Mouse (Mus musculus) CD8-positive naive resting alpha-beta T cell, adult 2 months (primary cell): ENCODE measurements around the gene Noct.

Source experiments
- DNase-seq, 2 experiments: peaks; one replicate each; pipeline ENCODE4 v3.0.0; 2022; ENCODE audit warnings: low read depth in 2 of 2, low spot score in 2 of 2

The Noct gene

DNA sequence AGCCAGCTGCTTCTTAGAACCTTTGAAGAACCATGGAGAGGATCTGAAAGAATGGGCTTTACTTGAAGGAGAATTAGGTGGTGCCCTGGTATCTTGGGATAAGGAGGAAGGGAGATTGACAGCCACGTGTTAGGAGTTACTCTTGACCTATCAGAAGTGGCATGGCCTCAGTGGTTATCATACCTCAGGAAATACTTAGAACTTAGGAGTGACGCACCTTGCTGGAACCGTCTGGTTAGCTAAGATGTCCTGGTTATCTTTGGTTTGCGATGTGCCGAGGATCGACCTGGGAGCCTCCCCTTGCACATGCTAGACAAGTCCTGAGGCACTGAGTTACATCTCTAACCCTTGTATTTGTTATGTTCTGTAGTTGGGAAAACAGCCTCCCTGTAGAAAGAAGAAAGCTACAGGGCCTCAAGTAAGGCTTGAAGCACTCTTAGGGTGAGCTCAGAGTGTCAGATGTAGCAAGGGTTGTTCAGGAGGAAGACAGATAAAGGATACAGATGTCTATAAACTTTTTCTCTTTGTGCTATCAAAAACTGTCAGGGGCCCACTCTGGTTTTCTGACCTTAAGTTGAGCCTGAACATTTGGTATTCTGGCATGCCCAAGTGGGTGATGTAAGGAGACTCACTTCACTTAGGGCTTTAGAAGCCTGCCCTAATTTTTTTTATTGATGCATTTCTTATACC is 6.0 kb downstream of the Noct start:
- no peak for DNase-seq

GRCm38 (mm10) chr3:51230886-51231285 is 6.6 kb downstream of the Noct start:
- DNase-seq: no peak

DNA sequence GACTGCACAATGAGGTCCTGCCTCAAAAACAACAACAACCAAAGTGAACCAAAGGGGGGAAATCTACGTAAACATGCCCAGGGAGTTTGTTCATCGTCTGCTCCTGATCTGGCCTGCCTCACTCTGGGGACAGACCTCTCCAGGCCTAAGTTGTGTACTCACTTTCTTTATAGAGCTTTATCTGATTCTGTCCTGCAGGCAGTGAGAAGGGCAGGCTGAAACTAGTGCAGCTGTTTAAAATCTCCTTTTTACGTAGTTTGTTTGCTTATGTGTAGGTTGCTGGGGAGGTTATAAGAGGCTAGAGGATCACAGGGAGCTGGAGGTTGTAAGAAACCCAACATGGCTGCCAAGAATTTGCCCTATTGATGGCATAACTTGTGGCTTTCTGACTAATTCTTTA is 7.3 kb downstream of the Noct start:
- DNase-seq: no peak

- no peak for DNase-seq
These were observed 8.1 kb downstream of the Noct start for GRCm38 (mm10) chr3:51232205-51232910.

DNA sequence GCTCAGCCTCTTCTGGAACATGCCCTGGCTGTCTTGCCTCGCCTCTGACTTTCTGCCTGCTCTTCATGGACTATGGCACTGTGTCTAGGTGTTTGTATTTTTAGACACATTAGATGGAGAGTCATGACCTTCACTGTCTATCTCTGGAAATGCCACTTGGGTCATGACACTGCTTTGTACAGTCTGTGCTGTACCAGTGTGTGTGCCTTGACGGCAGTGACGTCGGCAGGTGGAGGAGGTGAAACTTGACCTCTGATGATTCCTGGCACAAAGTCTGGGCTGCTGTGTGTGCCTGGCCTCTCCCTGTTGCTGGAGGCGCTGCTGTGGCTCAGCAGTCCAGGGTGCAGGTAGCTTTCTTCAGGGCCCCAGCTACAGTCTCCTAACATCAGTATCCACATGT is 9.2 kb downstream of the Noct start:
- no peak for DNase-seq

DNA sequence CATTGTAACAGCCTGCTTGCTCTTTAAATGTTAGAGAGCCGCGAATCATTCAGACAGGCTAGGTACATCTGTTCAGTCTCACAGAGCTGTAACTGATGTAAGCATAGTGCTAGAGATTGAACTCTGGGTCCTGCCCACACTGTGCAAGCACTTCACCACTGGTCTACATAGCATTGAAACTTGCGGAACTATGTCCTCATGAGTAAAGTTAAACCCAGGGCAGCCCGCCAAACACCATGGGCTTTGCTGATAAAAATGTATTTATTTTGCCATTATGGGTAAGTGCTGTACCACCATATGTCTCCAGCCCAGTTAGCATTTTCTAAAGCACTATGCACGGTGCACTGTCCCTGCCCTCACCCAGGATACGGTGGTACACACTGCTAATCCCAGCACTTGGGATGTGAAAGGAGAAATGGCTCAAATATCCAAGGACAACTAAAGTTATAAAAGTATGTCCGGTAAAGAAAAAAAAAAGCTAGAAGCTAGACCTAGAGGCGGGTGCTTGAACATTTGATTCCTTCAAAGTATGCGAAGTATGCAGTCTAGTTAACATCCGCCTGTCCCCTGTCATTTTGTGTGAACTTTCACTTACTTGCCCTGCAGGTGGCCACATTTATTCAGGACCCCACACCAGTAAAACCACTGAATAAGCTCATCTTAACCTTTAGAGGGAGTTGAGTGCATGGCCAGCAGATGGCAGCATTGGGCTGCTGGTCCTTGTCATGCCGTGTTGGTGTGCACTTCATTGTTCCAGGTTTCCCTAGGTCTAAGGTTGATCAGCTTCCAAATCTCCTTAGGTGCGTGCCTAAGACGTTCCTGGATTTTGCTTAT is 9.9 kb downstream of the Noct start:
- peak; percentile 65 to 74 for DNase-seq

DNA sequence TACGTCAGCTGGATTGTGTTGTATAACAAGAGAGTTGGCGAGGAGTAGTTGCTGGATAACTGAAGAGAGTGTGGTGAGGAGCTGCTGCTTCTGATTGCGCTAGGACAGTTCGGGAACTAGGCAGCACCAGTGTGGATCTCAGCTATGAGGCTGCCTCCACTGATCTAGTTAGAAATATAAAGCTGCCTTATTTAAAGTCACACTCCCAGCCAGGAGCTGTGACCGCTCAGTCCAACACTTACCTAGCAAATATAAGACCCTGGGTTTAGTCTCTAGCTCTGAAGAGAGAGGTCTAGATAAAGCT is 10.5 kb downstream of the Noct start:
- DNase-seq: no peak

GRCm38 (mm10) chr3:51238515-51238914 is 14.3 kb downstream of the Noct start:
- no peak for DNase-seq

DNA sequence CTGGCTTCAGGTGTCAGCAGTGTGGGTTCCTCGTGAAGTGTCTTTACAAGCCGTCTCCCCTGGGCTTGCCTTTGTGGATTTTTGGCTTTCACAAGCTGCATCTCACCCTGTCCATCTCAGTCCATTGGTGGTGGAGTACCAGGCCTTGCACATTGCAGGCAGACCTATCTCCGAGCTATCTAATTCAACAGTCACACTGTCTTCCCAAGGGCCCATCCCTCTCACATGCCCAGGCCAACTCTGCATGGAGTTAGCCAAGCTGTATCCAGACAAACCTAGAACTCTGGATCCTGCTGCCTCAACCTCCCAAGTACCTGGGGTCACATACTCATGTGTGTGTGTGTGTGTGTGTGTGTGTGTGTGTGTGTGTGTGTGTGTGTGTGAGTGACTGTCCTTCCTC is 15.3 kb downstream of the Noct start:
- DNase-seq: no peak

DNA sequence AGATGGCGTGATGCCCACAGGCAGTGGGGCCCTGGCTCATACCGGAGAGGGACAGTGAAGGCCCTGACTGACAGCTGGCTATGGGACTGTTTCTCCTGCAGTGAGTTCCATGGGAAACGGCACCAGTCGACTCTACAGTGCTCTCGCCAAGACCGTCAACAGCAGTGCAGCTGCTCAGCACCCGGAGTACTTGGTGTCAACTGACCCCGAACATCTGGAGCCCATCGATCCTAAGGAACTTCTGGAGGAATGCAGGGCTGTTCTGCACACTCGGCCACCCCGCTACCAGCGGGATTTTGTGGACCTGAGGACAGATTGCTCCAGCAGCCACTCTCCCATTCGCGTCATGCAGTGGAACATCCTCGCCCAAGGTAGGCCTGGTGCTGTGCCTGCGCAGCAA is 23.5 kb downstream of the Noct start:
- DNase-seq: no peak

DNA sequence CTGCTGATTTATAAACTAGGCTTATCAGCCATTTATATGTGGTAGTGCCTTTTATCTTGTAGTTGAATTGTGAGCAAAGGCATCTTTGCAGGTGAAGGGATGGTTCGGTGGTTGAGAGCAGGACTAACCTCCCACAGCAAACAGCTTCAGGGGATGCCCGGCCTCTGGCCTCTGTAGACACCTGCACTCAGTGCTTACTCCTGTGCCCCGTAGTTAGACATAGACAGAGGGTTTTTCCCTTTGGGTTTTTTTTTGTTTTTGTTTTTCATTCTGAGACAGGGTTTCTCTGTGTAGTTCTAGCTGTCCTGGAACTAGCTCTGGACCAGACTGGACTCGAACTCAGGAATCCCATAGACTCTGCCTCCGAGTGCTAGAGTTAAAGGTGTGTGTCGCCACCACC is 24.4 kb downstream of the Noct start:
- no peak for DNase-seq

- no peak for DNase-seq
These were observed 25.2 kb downstream of the Noct start for GRCm38 (mm10) chr3:51249460-51249859.

DNA sequence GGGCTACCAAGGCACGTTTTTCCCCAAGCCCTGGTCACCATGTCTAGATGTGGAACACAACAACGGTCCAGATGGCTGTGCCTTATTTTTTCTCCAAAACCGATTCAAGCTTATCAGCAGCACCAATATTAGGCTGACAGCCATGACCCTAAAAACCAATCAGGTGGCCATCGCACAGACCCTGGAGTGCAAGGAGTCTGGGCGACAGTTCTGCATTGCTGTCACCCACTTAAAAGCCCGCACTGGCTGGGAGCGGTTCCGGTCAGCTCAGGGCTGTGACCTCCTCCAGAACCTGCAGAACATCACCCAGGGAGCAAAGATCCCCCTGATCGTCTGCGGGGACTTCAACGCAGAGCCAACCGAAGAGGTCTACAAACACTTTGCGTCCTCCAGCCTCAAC is 25.6 kb downstream of the Noct start:
- no peak for DNase-seq

- no peak for DNase-seq
These were observed 26.8 kb downstream of the Noct start for GRCm38 (mm10) chr3:51251057-51251456.

DNA sequence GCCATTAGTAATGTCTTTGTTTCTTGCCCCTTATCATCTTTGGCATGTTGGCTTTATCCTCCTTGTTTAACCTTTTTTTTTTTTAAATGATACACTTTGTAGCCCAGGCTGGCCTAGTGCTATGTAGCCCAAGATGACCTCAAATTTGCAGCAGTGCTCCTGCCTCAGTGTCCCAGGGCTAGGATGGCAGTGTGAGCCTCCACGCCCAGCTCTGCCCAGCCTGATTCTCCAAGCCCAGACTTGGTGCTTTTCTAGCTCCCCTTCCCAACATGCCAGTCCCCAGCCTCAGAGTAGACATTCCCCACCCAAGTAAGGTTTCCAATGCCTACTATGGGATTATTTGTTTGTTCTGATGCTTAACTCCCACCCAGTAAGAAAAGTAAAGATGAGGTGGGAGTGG is 28.0 kb downstream of the Noct start:
- no peak for DNase-seq

DNA sequence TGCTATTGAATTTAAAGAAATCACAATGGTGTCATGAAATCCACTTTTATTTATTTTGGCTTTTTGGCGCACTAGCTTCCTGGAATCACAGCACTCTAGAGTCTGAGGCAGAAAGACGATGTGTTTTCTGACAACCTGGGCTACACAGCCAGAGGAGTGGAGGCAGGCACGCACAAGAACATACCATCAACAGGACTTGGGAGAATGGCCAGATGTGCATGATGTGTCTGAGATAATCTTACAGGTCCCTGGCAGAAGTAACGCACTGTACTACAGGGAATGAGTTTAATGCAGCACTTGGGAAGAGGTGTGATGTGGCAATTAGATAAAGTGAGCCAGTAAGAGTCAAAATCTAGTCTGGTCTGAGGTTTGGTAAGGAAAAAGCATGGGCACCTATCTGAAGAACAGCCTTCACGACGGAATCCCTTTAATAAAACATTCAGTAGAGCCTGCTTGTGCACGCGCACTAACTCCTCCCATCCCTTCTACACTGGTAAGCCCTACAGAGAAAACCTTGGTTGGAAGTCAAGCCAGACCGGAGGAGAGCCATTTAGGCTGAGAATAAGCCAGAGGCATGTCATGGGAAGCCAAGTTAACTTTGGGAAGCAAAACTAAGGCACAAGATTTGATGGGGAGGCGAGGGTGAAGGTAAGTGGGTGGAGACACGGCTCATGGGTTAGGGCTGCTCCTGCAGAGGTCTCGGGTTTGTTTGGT is 28.6 kb downstream of the Noct start:
- no peak for DNase-seq

DNA sequence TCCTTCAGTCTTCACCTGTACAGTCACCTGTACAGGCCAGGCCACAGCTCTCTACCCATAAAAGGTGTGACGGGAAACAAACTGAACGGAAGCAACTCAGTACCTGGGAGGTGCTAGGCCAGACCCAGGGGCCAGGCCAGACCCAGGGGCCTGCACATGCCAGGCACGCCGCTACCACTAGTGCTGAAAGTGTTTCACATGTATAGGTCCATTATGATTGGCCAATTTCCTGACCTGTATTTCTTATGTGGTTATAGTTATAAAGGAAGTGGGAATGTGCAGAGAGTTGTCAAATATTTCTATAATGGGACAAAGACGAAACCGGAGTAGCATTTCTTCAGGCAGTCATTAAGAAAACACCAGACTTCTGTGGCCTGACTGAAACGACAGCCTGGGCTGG is 30.5 kb downstream of the Noct start:
- DNase-seq: no peak

- DNase-seq: no peak
These were observed 32.2 kb downstream of the Noct start for GRCm38 (mm10) chr3:51256450-51256849.

DNA sequence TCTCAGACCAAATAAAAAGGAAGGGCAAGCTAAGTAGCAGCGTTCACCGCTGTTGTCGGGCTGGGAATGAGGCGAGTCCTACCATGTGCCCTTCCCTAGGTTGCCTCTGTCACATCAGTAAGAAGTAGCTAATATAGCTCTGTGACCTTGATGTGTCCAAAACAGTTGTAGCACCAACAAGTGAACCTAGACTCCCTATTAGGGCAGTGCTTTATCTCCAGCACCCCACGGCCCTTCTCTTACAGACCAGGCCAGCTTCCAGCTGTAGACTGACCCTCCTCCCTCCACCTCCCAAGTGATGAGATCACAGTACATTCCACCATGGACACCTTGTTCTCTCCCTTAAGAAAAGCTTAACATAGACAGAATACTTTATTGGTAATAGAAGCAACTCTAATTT is 33.8 kb downstream of the Noct start:
- DNase-seq: no peak

GRCm38 (mm10) chr3:51262942-51263341 is 38.7 kb downstream of the Noct start:
- no peak for DNase-seq

- no peak for DNase-seq
These were observed 44.2 kb downstream of the Noct start for GRCm38 (mm10) chr3:51268434-51268833.
